Mouse (Mus musculus) megakaryocyte, embryonic 14.5 days (primary cell): Measurements from ENCODE around the gene Coq4.

Source experiments
- FLI1 ChIP-seq: IDR thresholded peaks from 2 replicates; pipeline ENCODE4 v1.6.1; 2012; ENCODE audit warnings: low read length, inconsistent platforms, mixed read lengths
- GATA1 ChIP-seq: IDR thresholded peaks from 3 replicates; pipeline ENCODE4 v1.6.1; 2012; ENCODE audit warnings: mixed read lengths, low read length, inconsistent platforms, borderline replicate concordance

DNA sequence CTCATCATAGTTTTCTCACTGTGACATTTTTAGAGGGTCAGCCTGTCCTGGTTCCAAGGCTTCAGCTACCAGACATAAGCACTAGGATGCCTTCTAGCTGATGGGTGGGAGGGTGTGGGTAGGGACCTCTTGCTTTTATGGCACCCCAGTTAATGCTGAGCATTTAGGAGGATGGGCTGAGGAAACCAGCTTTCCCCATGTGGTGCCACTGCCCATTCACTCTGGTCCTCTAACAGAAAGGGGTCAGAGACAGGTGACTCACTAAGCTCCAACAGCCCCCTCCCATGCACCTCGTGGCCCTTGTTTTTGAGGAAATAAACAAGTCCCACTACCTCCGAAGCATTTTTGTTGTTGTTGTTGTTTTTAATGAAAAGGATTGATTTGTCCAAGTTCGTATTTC lies 57.4 kb downstream of the Coq4 start:
- no peak for TF ChIP-seq GATA1
- no peak for TF ChIP-seq FLI1
